Mouse (Mus musculus) cerebellum, adult (tissue): ENCODE results near the gene Prkar1b.

Source experiments
- ATAC-seq: cut with Nextera tagmentation; 2 replicates; pipeline ENCODE4 v1.9.2; 2017; ENCODE audit warnings: mild to moderate bottlenecking, moderate library complexity, mixed read lengths; ENCODE audit not compliant: insufficient number of reproducible peaks, low FRiP score, low TSS enrichment

The Prkar1b gene

DNA sequence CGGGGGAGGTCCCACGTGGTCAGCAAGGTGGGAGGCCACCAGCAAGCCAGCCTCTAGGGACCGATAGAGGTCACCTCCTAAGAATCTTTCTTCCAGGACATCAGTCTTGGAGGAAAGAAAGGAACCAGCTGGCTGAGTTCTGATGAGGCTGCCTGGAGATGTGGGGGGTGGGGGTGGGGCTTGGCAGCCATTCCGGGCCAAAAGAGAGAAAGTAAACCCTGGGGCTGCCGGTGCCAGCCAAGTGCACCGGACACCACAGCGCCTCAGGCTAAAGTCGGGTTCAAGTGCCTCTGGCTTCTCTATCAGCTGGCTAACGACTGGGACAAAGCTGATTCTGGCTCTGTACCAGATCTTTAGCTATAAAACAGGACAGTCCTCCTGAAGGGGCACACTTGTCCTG lies 74.0 kb downstream of the Prkar1b start:
- ATAC-seq, result 0 out of 2 replicates have a peak, but pooled peaks have one; percentile 5

DNA sequence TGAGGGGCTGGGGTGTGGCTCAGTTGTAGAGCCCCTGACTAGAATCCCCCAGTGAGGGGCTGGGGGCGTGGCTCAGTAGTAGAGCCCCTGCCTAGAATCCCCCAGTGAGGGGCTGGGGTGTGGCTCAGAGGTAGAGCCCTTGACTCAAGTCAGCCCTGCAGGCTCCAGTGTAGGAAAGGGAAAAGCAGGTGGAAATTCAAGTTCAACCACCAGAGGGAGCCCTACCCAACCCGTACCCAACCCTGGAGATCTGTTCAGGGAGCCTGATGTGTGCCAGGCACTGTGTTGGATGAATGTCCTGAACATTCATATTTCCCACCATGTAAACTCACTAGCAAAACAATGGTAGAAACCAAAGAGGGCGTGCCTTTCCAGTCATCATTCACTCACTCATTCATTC lies 74.7 kb downstream of the Prkar1b start:
- ATAC-seq, result no peak

DNA sequence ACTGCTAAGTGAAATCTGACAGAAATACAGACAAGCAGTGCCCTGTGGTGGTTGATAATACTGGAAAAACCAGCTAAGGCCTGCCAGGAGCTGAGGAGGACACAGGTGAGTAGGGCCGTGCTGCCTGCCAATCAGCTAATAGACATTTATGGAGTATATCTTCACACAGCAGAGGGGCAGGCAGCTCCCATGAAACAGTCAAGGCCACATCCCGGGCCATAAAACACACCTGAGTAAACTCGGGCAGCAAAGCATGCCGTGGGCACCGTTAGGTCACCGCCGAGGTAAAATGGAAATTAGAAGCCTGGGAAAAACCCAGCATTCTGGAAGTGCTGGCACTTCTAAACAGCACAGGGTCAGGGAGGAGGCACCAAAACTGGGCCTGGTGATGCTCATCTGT lies 75.8 kb downstream of the Prkar1b start:
- ATAC-seq, result no peak

DNA sequence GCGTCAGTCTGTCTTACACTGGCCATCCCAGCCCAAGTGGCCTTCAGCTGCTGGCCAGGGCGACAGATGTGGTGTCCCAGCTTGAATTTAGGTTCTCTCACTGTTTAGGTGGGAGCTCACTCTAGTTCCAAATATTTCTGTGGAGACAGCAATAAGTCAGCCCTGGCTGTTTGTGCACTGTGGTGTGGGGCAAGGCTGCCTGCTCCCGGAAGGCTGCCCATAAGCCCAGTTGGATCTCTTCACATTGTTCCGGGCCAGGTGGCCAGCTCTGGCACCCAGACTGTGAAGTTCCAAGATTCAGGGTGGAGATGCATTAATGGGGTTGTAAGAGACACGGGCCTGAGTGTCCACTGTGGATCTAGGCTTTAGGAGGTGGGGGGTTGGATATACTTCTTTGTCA lies 76.9 kb downstream of the Prkar1b start:
- ATAC-seq, result peak; percentile 36; the same call in 1 of the 2 replicates

DNA sequence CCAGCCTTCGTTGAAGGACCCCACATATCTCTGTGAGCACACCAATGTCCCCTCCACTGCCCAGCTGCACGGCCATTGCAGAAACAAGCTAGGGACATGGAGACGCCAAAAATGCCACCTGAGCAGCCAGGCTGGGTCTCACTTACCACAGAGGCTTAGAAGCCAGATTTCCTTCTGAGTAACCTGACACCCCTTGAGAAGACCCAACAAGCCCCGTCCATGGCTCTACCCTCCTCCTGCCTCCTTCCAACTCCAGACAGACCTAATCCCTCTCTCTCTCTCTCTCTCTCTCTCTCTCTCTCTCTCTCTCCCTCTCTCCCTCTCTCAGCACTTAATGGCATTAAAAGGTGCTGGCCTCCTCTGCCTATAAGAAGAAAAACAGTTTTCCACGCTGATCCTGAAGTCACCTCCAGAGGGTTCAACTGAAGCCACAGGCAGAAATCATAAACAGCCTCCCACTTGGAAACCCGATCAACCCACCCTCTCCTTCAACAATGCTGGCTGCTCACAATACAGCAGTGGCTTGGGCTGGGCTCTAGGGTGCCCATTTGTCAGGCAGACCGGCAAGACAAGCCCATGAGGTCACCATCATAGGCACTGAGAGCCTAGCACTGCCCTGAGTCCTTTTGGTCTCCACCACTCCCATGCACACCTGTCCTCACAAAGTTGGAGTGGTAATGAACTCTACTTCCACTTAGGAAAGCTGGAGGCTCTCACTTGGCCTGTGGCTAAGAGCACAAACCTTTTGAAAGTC lies 82.8 kb downstream of the Prkar1b start:
- no peak for ATAC-seq

DNA sequence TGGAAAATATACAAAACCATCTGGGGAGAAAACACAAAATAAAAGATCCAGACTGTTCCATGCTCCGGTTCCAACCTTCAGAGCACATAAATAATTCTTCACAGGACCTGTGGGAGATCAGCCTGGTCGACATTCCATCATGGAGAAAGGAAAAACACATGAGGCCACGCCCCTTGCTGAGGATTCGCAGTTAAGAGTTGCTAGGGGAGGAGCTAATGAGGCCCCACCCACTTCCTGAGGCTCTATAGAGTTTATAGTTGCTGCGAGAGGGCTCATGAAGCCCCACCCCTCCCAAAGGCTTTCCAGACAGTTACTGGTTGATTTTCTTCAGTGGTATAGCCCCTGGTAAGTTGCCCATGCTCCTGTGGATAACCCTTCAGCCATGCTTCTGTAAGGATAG lies 85.2 kb downstream of the Prkar1b start:
- ATAC-seq, result no peak

DNA sequence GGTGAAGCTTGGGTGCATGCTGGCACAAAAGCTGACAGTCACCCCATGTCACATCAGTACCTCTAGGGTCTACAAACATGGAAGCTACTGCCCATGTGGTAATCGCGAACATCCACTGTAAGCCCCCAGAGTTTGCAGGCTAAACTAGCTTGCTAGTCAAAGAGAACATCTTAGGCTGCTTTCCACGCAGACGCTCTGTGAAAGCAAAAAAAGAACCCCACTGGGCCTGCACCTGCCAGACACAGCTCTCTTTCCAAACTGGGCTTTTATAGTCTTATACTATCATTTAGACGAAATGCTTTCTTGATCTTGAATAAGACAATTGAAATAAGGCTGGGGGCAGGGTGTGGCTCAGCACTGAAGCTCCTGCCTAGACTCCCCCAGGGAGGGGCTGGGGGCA lies 88.1 kb downstream of the Prkar1b start:
- ATAC-seq, result peak; percentile 31; the same call in 1 of the 2 replicates

DNA sequence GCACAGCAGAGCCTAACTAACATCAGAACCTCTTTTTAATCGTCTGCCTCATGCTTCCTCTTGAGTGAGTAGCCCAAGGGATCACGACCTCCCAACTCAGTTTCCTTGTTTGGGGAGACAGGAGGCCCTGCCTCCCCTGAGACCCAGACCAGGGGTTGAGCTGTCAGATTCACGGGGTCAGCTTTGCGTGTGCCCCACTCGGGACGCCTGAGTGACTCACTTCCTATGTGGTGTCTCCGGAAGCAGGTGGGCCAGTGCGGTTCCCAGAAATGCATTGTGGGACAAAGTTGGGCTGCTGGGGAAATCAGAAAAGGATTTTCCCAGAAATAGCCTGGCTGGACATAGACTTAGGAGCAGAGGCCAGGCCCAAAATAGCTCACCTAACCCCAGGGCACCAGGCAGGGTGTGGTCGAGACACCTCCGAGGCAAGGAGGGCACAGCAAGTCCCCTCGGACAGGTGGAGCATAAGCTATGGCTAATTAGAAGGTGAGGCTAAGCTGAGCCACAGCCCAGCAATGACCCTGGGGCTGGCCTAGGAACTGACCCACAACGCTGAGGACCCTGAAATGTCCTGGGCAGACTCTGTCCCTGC lies 89.2 kb downstream of the Prkar1b start:
- ATAC-seq, result no peak

DNA sequence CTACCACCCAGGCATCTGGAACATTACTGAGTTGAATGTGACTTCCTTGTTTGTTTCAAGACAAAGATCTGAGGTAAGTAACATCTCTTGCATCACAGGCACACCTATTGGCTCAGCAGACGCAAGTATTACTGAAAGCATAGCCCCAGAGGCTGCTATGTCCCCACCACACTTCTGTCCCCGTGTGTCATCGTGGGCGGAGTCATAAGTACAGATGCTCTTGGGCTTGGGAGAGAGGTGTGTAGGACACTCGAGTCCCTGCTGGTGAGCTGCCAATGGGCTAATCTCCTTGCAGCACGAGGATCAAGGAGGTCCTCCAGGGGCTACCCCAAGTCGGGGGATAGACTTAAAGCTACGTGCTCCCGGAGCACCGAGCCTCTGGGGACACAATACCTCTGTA lies 96.6 kb downstream of the Prkar1b start:
- ATAC-seq, result no peak

DNA sequence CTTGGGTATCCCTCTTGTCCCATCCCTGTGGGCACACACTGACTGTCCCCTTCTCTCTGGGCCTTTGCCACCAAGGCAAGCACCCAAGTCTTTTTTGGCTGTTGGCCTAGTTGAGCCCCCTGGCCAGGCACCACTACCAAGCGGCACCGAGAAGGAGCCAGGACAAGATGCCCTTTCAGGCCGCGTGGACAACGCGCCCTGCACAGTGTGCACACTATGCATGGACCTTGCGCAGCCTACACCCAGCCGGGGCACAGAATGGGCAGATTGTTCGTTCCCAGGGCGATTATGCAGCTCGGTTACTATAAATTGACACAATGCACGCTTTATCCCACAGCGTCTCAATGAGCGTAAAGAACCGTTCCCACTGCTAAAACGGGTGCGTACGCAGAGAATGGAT lies 98.5 kb downstream of the Prkar1b start:
- no peak for ATAC-seq

DNA sequence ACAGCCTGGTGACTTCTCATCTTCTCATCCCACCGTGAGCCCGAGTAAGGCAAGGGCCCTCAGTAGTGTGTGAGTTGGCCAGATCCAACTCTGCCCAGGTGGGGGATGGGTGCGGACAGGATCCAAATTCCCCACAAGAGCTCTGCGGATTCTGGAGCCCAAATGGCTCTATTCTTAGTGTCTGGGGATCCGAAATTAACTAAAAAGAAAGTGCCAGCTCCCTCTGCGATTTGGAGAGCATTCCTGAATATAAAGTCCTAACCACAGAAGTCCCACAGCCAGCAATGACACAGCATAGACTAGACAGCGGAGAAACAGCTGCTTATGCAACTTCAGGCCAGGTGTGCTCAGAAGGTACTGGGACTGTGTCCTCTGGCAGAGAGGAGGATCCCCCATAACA lies 100.4 kb downstream of the Prkar1b start:
- no peak for ATAC-seq

DNA sequence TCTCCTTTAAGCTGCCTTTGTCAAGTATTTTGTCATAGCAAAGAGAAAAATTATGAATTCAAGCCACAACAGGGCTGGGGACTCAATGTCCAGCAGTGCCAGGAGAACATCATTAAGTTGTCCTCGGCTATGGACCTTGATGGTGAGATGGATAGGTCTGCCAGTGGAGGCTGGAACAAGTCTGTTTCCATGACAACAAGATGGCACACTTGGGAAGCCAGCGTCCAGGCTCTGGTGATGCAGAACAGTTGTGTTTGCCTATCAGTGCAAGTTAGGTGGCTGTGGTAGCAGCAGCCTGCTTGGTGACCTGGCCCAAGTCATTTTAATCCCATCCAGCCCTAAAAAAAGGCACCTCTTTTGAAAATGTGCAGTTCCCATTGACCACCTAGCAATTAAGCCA lies 102.6 kb downstream of the Prkar1b start:
- no peak for ATAC-seq

DNA sequence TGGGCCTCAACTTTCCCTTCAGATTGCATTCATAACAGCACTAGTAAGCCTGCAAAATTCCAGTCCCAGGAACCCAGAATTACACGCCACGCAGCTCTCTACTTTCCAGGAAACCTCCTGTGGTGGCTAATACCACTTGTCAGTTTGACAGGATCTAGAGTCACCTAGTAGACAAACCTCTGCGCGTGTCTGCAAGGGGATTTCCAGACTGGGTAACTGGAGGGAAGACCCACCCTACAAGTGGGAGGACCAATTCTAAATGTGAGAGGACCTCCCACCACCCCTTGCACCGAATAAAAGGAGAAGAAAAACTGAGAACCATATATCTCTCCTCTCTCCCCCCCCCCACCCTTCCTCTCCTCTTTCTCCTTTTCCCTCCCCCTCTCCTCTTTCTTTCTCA lies 103.2 kb downstream of the Prkar1b start:
- no peak for ATAC-seq

DNA sequence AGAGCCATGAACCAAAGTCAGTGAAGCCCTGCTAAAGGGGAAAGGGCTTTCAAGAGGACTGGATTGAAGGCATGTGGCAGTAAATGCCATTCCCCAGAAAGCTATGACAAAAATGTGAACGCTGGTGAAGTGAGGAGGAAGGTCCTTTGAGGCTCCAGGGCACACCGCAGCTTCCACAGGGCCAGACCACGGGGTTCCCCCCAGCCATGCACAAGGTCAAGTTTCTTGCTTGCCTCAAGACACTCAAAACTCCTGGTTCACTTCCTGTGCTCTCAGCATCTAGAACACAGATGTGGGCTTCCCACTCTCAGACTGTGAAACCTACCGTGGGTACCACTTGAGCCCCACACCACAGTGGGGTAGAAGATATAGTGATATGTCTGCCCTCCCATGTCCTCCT lies 106.3 kb downstream of the Prkar1b start:
- ATAC-seq, result no peak

DNA sequence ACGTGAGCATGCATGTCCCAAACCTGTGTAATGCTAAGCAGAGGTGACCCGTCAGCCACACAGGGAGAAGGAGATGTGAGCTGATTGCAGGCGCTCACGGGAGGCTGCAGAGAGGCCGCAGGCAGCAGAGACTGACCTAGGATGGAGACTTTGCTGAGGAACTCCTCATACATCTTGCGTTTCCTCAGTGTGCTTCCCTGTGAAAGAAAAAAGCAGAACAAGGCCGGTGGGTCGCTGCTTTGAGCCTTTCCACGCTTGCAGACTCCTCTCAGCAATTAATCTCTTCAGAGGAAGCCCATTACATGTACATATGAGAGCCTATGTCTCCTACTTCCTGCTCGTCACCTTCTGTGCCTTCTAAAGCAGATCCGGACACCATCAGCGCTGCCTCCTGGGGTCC lies 107.5 kb downstream of the Prkar1b start:
- no peak for ATAC-seq

DNA sequence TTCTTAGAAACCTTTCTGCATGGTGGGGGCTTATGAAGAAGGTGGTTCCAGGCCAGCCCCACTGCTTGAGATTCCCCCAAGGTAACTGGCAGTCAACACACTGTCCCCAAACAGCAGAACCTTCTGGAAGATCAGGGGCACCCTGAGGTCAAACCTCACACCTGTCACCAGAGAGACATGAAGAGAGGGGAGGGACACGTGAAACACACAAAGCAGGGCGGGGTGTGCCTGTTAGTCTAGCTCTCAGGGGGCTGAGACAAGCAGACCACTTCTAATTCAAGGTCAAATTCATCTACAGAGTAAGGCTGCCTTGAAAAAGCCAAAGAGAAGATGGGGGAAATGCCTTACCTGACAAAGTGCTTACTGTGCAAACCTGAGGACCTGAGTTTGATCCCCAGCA lies 114.6 kb downstream of the Prkar1b start:
- ATAC-seq, result no peak

DNA sequence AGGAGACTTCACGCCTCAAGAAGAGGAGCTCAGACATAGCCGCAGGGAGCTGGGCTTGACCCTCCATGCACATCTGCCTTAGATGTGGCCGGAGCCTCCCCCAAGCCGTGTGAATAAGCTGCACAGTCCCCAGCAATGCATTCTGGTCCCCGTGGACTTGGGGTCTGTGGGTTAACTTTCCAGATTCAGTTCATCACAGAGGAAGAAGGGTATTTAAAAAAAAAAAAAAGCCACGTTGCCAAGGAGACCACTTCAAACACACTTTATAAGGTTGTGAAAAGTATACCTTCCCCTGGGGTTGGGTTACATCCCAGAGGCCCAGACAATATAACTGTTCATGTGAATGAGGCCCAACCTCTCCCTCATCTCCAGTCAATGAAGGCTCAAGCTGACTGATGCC lies 115.1 kb downstream of the Prkar1b start:
- ATAC-seq, result no peak

DNA sequence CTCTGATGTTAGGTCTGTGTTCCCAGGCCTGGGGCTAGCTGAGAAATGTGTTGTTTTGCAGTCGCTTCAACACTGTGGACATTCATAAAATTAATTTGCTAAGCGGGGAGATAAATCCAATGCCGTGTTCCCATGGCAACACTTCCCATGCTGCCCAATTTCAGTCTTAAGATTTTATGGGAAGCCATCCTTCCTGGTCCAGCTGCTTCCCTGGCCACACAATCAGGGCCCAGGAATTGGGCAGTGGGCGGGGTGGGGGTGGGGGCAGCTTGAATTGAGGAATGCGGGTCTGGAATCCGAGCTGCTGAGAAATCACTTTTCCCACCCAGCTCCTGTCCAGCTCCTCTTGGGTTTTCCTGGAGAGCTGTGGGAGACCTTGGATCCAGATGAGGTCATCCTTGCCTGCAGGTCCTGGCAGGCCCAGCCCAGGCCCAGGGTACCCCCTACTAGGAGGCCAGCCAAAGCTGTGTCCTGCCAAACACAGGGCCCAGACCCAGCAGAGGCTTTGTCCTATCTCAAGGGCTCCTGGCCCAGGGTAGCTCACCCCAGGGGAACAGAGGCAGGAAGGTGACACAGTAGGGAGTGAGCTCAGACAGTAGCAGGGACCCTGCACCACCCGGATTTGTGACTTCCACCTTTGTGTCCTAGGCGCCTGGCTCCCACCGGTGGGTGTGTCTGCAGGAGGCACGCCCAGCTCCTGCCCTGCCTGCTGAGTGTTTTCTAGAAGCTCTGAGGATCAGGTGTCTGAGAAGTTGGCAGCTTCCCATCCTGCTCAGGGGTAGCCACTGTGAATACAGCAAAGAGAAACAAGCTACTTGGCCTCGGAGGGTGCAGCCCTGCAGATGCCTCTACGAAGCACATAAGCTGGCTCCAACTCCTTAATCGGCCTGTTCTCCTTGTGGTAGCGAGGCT lies 116.1 kb downstream of the Prkar1b start:
- ATAC-seq, result 0 out of 2 replicates have a peak, but pooled peaks have one; percentile 20

DNA sequence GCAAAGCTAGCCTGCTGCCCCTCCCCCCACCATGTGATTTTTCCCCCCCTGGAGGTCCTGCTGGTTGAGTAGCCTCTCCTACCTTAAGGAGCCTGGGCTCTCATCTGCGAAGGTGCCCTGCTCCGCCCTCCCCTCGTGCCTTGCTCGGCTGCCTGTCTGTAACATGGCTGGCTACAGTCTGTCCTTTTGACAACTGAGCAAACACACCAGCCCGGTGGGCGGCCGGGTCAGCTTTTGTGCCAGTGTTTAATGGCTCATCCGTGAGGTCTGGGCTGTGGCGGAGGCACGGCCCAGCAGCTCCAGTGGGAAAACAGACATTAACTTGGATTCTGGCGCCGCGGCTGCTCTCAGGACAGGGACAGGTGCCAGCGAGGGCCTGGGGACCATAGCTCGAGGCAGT lies 122.2 kb downstream of the Prkar1b start:
- no peak for ATAC-seq

DNA sequence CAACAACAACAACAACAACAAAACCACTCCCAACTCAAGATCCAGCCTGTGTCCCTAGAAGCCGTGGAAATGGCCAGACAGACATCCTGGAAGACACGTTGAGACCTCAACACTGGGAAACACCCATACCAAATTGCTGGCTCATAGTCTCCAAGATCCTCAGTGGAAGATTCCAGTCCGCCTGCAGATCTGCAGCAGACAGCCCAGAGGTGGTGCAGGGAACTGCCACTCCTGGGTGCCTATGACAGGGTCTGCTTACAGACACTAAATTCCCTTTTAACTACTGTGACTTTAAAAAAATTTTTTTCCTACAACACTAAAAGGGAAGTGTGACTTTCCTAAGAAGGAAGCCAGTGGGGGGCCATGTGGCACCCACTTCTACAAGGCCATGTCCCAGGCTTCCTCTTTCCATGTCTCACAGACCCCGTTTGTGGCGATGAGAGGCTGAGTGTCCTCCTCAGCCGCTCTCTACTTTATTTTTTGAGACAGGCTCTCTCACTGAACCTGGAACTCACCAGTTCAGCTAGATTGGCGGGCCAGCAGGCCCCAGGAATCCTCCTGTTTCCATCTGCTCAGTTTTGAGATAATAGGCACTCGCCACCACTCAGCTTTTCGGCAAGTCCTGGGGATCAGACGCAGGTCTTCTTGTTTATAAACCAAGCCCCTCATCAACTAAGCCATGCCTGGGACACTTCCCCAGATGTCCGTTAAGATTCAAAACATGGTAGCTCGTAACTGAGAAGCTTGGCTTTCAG lies 125.3 kb downstream of the Prkar1b start:
- no peak for ATAC-seq
